Mouse (Mus musculus) right cerebral cortex, postnatal 4 days (tissue): Measurements from ENCODE around the gene Olfr193.
"Not testable (repeated sequence)": the region's sequence is repeated elsewhere in the genome, so short reads cannot be mapped to it uniquely, and the experiment has no call there.

Experiments
- DNase-seq: peaks from one replicate; pipeline ENCODE4 v3.0.0-alpha.2; 2022

Gene Olfr193

DNA sequence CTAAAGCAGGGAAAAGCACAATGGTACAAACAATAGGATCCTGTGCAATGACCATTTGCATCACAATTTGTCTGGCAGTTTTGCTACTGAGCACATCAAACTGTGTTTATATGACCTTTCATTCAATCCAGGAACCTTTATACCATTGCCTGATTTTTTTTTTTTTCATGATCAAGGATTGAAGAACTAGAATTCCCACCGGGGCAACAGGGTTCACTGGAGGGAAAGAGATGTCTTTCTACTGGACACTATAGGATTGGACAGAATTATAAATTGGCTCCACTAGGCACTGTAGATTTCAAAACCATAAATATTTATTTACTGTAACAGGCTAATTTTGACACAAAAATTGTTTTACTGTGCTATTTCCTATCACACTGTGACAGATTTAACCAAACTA lies at the start of gene Olfr193:
Olfr193 (minus strand) TSS at position 101 of the 400 bp plus-strand sequence.
- DNase-seq = no peak

DNA sequence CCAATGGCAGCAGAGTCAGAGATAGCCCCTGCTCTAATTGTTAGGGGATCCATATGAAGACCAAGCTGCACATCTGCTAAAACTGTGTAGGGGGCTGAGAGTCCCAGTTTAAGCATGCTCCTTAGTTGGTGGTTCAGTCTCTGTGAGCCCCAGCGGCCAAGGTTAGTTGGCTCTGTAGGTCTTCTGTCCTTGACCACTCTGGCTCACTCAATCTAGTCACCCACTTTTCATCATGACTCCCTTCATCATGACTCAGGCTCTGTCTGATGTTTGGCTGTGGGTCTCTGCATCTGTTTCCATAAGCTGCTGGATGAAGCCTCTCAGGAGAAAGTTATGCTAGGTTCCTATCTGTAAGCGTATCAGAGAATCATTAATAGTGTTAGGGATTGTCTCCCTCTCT lies 40.3 kb upstream of the Olfr193 start:
- no peak for DNase-seq

DNA sequence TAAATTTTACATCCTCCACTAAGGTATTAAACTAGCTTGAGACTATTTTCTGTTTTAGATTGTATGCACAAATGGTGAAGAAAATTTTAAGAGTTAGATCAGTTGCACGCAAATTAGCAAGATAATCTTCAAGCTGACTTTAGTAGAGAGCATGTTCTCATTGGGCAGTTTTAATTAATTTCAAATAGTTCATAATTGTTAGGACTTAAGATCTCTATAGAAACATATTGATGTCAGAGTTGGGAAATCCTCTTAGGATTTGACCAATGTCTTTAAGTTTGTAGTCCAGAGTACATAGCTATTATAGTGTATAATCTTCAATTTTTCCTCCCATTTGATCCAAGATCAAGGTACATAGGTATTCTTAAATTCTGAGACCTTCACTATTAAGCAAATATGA lies 35.1 kb upstream of the Olfr193 start, which contains the start of gene Olfr195:
Olfr195 (plus strand) TSS at position 301 of the 400 bp plus-strand sequence.
- DNase-seq = no peak

DNA sequence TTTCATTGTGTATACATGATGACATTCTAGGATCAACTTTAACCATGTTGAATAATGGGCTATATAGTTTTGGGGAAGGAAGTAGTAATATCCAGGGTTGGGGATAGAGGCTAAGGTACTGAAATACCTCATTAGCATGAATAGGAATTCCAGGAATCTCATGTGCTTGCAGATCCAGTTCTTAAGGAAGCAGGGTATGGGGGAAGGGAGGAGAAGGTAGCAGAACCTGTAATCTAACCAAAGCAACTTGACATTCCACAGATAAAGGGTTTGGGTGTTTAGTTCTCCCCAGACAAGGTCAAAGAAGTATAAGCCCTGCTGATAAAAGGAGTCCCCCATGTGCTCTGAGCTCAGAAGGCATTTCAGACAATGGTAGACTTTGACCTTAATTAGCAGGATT lies 29.4 kb upstream of the Olfr193 start:
- DNase-seq = no peak

DNA sequence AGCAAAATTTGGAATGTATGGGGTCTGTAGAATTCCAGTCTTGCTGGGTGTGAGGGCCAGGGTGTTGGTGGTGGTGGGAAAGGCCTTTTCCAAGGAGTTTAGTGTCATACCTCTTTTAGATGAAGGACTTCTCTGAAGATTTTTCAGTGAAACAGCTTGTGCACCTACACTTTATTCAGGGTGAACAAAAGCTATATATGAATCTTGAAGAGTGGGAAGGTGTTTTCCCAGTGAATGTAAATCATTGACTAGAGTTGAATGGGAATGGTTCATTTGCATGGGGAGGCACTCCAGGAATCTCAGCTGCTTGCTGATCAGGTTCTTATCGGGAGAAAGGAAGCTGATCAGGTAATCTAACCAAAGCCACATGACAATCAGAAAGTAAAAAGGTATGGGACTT lies 19.1 kb upstream of the Olfr193 start:
- no peak for DNase-seq

DNA sequence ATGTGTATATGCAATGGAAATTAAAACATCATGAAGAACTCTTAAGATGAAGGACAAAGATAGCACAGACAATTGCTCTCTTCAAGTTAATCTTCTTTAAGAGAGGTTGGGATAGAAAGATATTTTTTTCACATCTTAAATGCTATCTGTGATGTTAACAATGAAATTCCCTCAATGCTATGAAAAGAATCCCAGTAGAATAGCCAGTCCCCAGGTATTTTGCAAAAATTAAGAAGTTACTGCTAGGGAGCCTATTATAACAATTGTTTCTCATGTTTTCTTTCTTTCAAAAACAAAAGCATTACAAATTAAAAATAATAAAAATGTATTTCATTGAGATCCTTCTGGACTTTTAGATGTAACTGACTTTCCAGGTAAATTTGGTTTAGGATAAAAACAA lies 9.3 kb upstream of the Olfr193 start, which contains the start of gene Olfr194:
Olfr194 (minus strand) TSS at position 101 of the 400 bp plus-strand sequence.
- DNase-seq = no peak

DNA sequence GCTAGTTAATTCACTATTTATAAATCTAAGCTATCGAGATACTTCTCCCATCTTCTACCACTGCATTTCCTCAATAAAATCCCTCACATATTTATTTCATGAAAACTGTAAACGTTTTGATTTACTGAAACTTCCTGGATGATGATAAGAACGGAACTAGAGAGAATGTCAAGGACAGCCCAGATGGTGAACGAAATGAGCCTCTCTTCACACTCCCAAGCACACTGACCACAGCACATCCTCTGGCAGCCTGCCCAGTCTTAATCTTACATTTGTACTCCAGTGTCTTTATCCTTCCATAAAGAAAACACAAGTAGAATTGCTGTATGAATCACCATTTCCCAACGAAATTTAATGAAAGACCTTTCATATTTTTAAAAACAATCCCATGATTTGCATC lies 3.2 kb downstream of the Olfr193 start:
- DNase-seq = not testable (repeated sequence)

DNA sequence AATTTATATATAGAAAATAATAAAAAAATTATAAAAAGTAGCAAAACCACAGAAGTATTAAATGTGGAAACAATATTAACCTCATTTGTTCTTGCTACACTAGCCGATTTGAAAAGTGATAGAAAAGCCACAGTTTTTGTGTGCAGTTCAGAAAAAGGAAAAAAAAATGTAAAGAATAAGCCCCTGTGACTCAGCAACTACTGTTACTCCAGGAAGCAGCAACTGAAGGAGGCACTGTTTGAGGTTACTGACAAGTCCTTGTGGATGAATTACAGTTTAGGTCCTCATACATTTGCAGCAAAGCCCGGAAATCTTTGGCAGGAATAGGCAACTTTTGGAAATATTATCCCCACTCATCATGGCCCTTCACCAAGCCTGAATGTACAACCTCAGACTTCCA lies 6.4 kb downstream of the Olfr193 start:
- DNase-seq = no peak

DNA sequence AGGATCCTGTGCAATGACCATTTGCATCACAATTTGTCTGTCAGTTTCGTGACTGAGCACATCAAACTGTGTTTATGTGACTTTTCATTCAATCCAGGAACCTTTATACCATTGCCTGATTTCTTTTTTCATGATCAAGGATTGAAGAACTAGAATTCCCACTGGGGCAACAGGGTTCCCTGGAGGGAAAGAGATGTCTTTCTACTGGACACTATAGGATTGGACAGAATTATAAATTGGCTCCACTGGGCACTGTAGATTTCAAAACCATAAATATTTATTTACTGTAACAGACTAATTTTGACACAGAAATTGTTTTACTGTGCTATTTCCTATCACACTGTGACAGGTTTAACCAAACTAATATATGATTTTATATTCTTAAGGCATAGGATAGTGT lies 22.0 kb downstream of the Olfr193 start, which contains the start of gene Olfr191:
Olfr191 (minus strand) TSS at position 101 of the 400 bp plus-strand sequence.
- DNase-seq = not testable (repeated sequence)

DNA sequence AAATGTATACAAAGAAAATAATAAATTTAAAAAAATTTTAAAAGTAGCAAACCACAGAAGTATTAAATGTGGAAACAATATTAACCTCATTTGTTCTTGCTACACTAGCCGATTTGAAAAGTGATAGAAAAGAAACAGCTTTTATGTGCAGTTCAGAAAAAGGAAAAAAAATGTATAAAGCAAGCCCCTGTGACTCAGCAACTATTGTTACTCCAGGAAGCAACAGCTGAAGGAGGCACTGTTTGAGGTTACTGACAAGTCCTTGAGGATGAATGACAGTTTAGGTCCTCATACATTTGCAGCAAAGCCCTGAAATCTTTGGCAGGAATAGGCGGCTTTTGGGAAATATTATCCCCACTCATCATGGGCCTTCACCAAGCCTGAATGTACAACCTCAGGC lies 30.6 kb downstream of the Olfr193 start:
- DNase-seq = not testable (repeated sequence)

DNA sequence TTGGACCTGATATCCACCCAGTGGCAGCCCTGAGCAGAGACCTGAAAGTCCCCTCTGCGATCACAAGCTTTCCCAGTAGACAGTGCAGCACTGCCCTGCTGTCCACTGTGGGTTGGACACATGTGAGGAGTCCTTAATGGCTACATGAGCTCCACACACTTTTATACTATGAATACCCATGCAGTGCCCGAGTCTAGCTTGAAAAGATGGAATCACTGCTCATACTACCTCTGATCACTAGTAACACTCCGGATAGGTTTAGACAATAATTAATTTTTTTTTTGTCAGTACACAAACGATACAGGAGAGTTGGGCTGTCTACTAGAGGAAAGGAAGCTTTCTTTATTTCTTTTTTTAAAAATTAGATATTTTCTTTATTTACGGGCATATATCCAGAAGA lies 33.8 kb downstream of the Olfr193 start, which contains the start of gene Olfr190:
Olfr190 (minus strand) TSS at position 101 of the 400 bp plus-strand sequence.
- no peak for DNase-seq

DNA sequence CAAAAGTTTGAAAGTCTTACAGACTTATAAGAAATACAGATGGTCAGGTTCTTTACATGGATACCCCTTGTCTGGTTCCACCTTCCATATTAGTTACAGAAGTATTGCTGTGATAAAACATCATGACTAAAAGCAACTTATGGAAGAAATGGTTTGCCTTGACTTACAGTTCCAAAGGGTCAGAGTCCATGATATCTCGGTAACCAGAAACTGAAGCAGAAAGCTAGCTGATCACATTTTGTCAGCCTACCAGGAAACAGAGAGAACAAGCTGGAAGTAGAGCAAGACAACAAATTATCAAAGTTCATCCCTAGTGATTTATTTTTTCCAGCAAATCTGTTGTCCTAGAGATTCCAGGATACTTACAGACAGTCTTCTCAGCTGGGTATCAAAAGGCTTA lies 38.2 kb downstream of the Olfr193 start:
- no peak for DNase-seq

DNA sequence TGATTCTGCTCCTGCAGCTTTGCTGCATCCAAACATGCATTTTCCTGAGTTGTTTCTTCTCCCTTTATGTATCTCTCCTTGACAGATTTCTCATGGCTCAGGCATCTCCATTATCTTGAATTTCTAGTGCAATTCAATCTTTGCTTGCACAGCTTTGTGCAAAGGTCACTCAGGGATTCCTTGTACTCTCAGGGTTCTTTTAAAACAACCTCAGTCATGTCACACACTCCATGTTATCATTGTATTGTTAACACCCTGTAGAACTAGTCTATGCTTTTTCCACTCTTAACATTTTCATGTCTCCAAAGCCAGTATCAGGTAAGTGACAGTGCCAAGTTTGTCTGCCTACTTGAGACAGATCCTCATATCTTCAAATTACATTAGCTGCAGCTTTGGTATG lies 39.9 kb downstream of the Olfr193 start:
- no peak for DNase-seq

DNA sequence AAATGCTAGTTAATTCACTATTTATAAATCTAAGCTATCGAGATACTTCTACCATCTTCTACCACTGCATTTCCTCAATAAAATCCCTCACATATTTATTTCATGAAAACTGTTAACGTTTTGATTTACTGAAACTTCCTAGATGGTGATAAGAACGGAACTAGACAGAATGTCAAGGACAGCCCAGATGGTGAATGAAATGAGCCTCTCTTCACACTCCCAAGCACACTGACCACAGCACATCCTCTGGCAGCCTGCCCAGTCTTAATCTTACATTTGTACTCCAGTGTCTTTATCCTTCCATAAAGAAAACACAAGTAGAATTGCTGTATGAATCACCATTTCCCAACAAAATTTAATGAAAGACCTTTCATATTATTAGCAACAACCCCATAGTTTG lies 49.3 kb downstream of the Olfr193 start:
- DNase-seq = not testable (repeated sequence)
